Mouse (Mus musculus) splenic B cell, adult 2 months (primary cell): ENCODE results near the gene Paox.

ENCODE experiments used
- DNase-seq: peaks from one replicate; pipeline ENCODE4 v3.0.0-alpha.2; 2011; ENCODE audit warnings: low read depth, low spot score
- H3K27me3 ChIP-seq: 2 replicates; pipeline ENCODE4 v1.6.1; 2012; ENCODE audit warnings: mild to moderate bottlenecking, low read length, moderate library complexity, mixed read lengths; ENCODE audit not compliant: control insufficient read depth, poor library complexity, insufficient read depth, severe bottlenecking
- H3K36me3 ChIP-seq: 2 replicates; pipeline ENCODE4 v1.6.1; 2012; ENCODE audit warnings: mild to moderate bottlenecking, low read length, moderate library complexity, mixed read lengths; ENCODE audit not compliant: control insufficient read depth, poor library complexity, insufficient read depth, severe bottlenecking

Gene Paox

DNA sequence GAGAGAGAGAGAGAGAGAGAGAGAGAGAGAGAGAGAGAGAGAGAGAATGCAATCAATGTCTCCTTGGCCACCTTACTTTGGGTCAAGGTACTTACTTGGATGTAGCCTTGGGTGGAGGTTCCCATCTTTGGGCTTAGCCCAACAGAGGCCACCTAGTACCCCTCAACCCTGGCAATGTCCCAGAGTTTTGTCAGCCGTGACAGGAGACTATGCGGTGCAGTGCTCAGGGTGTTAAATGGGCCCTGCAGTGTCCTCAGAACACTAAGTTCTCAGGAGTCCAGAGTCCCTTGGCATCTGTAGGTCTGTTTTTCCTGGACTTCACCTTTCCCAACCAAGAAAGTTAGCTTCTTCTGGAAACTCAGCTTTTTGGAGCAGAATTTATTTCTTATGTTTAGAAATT is 63.6 kb downstream of the Paox start:
- Histone ChIP-seq H3K36me3 (no peaks in the 10 kb centered on the region), H3K27me3 (no peaks in the 10 kb centered on the region)
- no peak for DNase-seq

DNA sequence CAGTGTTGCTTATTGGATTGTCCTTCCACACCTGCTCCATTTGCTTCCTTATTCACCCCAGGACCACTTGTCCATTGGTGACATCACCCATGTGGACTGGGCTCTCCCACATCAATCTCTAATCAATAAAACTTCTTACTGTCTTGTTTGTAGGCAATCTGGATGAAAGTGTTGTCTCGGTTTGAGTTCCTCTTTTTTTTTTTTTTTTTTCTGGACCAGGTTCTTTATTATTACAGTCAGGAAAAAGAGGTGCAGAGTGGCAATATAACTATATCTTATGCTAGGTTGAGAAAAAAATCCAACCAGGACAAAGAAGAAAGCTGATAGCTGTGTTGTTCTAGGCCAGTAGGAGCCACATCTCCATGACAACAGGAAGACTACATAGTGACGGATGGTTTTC is 65.1 kb downstream of the Paox start:
- DNase-seq: no peak
- H3K36me3 ChIP-seq: no peaks in the 10 kb centered on the region
- H3K27me3 ChIP-seq: no peaks in the 10 kb centered on the region

DNA sequence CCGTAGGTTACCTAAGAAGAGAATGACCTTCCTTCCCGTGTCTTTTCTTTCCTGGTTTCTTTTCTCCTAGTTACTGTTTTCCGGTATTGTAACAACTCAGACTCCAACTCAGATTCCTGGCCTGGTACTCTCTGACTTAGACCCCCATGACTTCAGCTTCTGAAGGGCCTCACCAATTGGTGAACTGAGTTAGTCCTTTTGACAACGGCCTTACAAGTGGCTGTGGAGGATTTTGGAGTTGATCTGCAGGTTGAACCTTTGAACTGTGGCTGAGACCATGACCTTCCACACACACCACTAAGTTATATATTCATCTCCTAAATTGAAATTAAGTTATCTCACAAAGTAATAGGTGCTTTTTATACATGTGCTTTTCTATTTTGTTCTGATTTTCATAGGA is 68.6 kb downstream of the Paox start:
- no peaks in the 10 kb centered on the region for H3K36me3 ChIP-seq
- DNase-seq: no peak
- no peaks in the 10 kb centered on the region for H3K27me3 ChIP-seq
